Mouse (Mus musculus): ENCODE data around the gene Got2. TPM values are rescaled to one million over a fixed set of nuclear protein-coding genes. Genes with fewer than 3 reads are reported as not detected.
"Not testable (repeated sequence)": the region's sequence is repeated elsewhere in the genome, so short reads cannot be mapped to it uniquely, and the experiment has no call there.

Got2 gene
- polyA plus RNA-seq, 1 experiment from 2014 or later, result 210 TPM

DNA sequence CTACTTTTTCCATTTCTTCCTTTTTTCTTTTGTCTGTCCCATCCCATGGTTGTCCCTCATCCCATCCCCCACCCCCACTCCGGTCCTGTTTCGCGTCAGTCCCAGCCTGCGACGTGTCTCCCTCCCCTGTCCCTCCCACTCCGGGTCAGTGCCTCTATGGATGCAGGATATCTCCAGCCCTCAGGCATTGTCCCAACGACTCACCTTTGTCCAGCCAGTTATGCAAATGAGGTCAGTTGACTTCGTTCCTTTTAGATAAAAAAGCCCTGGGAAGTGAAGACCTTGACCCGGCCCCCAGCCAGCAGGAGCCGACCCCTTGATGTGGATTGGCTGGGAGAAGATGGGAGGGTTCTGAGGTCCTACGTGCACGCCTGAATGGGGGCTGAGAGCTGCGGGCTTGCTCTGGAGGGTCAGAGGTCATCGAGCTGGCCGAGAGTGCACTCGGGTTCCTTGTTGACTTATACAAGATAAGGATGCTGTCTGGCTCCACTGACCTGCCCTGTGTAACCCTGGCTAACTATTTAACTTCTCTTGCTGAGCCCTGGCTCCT lies 54.8 kb downstream of the Got2 start:
- no peaks in the 10 kb centered on the region for H3K9me3 ChIP-seq
- H3K36me3 ChIP-seq (replicated peaks), result 0 out of 2 replicates have a peak, but pooled peaks cover 3% of the 10 kb centered on the region
- H3K9ac ChIP-seq, result peak overlapping the region; percentile 23
- H3K4me2 ChIP-seq, result peak overlapping the region; percentile 46
- H3K4me3 ChIP-seq, result peak overlapping the region; percentile 33
- H3K4me1 ChIP-seq, result peaks cover 11% of the 10 kb centered on the region
- under 1% methylated on average over 16 of the region's 16 CpGs for WGBS
- H3K27ac ChIP-seq, result no peak overlapping the region
- no peaks in the 10 kb centered on the region for H3K27me3 ChIP-seq (replicated peaks)
- peak; percentile 60 for ATAC-seq (replicated peaks)

DNA sequence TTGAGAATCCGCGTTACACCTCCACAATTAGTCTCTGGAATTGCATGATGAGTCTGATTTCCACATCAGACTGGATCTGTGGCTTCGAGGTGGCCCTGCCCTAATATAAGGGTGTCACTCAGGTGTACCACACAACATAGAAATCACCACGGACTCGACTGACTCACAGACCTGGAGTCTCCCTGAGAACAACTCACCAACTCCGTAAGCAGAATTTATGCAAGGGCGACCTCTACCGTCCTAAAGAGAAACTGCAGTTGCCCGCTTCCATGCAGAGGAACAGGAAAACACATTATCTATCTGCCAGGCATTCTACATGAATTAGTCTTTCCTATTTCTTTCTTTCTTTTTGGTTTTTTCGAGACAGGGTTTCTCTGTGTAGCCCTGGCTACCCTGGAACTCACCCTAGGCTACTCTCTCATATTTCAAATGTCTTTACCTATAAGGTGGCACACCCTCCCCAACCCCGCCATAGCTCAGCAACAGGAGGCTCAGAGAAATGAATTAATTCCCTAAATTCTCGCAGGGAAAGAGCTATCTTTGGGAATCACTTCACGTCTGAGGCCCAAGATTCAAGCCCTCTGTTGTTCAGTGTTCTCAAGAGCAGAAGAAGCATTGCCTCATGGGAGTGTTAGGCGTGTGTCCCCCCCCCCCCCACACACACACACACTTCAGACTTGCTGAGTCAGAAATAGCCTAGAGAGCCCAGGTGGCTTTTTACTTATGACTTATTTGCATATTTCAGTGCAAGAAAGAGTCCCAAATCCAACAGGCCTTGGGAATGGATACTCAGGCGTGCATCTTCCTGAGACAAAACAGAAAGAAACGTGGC lies 55.5 kb downstream of the Got2 start:
- H3K4me2 ChIP-seq, result peak overlapping the region; percentile 46
- H3K27ac ChIP-seq, result no peak overlapping the region
- peak overlapping the region; percentile 23; the same call in 1 of the 2 replicates for H3K9ac ChIP-seq
- 13% methylated on average over 16 of the region's 16 CpGs for WGBS
- peak; percentile 85 for ATAC-seq (replicated peaks)
- H3K9me3 ChIP-seq, result no peaks in the 10 kb centered on the region
- peaks cover 11% of the 10 kb centered on the region for H3K4me1 ChIP-seq
- no peaks in the 10 kb centered on the region for H3K27me3 ChIP-seq (replicated peaks)
- H3K36me3 ChIP-seq (replicated peaks), result 0 out of 2 replicates have a peak, but pooled peaks cover 3% of the 10 kb centered on the region
- peak overlapping the region; percentile 33 for H3K4me3 ChIP-seq

- no peak overlapping the region for H3K27ac ChIP-seq
- H3K4me3 ChIP-seq, result no peak overlapping the region
- H3K36me3 ChIP-seq (replicated peaks), result no peaks in the 10 kb centered on the region
- H3K9ac ChIP-seq, result no peak overlapping the region
- 81% methylated on average over 3 of the region's 3 CpGs for WGBS
- no peak overlapping the region for H3K4me2 ChIP-seq
- H3K27me3 ChIP-seq (replicated peaks), result no peaks in the 10 kb centered on the region
- H3K4me1 ChIP-seq, result peaks cover 11% of the 10 kb centered on the region
- no peaks in the 10 kb centered on the region for H3K9me3 ChIP-seq
- ATAC-seq (replicated peaks), result no peak
These were observed 58.2 kb downstream of the Got2 start for GRCm38 (mm10) chr8:95830144-95830543.

GRCm38 (mm10) chr8:95825162-95825561 lies 63.2 kb downstream of the Got2 start, which contains the start of gene Sap18b:
Gene Sap18b, plus strand, starts transcription at chr8:95825346.
- not testable (repeated sequence) for H3K36me3 ChIP-seq (replicated peaks); H3K4me2 ChIP-seq; H3K4me3 ChIP-seq; H3K27ac ChIP-seq; H3K4me1 ChIP-seq; H3K9ac ChIP-seq; H3K9me3 ChIP-seq; ATAC-seq (replicated peaks); H3K27me3 ChIP-seq (replicated peaks)
- WGBS, result 64% methylated on average over 25 of the region's 25 CpGs

DNA sequence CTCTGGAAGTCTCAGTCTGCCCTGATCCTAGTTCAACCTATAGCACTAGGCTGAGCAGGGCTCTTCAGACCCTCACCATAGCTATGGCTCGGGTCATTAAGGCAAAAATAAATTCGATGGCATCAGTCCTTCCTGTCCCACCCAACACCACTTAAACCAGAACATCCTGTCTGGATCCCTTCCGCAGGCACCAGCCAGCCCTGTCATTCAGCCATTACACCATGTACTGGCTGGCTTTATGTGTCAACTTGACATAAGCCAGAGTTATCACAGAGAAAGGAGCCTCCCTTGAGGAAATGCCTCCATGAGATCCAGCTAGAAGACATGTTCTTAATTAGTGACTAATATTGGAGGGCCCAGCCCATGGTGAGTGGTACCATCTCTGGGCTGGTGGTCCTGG lies 65.6 kb downstream of the Got2 start:
- no peaks in the 10 kb centered on the region for H3K36me3 ChIP-seq (replicated peaks)
- no peak for ATAC-seq (replicated peaks)

GRCm38 (mm10) chr8:95822096-95822495 lies 66.3 kb downstream of the Got2 start:
- H3K9me3 ChIP-seq, result no peaks in the 10 kb centered on the region
- H3K4me2 ChIP-seq, result no peak overlapping the region
- no peaks in the 10 kb centered on the region for H3K4me1 ChIP-seq
- no peak overlapping the region for H3K4me3 ChIP-seq
- ATAC-seq (replicated peaks), result no peak
- WGBS, result 87% methylated on average over 5 of the region's 5 CpGs
- no peaks in the 10 kb centered on the region for H3K27me3 ChIP-seq (replicated peaks)
- H3K36me3 ChIP-seq (replicated peaks), result no peaks in the 10 kb centered on the region
- no peak overlapping the region for H3K9ac ChIP-seq
- H3K27ac ChIP-seq, result no peak overlapping the region

More for the DNA sequence above, 65.6 kb downstream of the Got2 start:
- Histone ChIP-seq H3K4me2 (no peak overlapping the region), H3K4me1 (no peaks in the 10 kb centered on the region), H3K27ac (no peak overlapping the region), H3K9ac (no peak overlapping the region), H3K4me3 (no peak overlapping the region), H3K27me3 (replicated peaks) (no peaks in the 10 kb centered on the region), H3K9me3 (no peaks in the 10 kb centered on the region)
- 90% methylated on average over 3 of the region's 3 CpGs for WGBS

GRCm38 (mm10) chr8:95821266-95821665 lies 67.1 kb downstream of the Got2 start:
- Histone ChIP-seq H3K9ac (no peak overlapping the region), H3K4me3 (no peak overlapping the region), H3K9me3 (no peaks in the 10 kb centered on the region), H3K4me1 (no peaks in the 10 kb centered on the region), H3K27ac (no peak overlapping the region), H3K36me3 (replicated peaks) (no peaks in the 10 kb centered on the region), H3K27me3 (replicated peaks) (no peaks in the 10 kb centered on the region), H3K4me2 (no peak overlapping the region)
- 90% methylated on average over 6 of the region's 6 CpGs for WGBS
- no peak for ATAC-seq (replicated peaks)

GRCm38 (mm10) chr8:95818211-95818610 lies 70.1 kb downstream of the Got2 start:
- ATAC-seq (replicated peaks), result no peak
- WGBS, result 45% methylated on average over 1 of the region's 1 CpGs

DNA sequence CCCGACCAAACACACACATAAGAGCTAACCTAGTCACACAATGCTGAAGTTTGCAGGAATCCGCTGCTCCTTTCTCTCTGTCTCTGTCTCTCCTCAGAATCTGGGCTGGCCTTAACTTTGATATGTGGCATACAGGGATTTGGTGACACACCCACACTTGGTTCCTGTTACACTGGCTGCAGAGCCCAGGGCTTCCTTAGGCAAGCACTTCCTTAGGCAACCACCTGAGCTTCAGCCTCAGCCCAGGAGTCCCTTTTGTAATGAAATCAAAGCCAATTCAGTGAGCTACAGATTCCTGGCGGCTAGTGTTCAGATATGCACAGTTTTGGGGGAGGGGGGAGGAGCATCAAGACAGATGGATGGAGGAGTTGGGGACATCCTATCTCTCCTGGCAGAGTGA lies 70.8 kb downstream of the Got2 start:
- Histone ChIP-seq H3K27me3 (replicated peaks) (no peaks in the 10 kb centered on the region), H3K36me3 (replicated peaks) (no peaks in the 10 kb centered on the region), H3K9ac (no peak overlapping the region), H3K4me3 (no peak overlapping the region), H3K9me3 (no peaks in the 10 kb centered on the region), H3K4me2 (no peak overlapping the region), H3K27ac (no peak overlapping the region), H3K4me1 (no peaks in the 10 kb centered on the region)
- 56% methylated on average over 3 of the region's 3 CpGs for WGBS
- no peak for ATAC-seq (replicated peaks)

More at GRCm38 (mm10) chr8:95818211-95818610, 70.1 kb downstream of the Got2 start:
- Histone ChIP-seq H3K4me2 (no peak overlapping the region), H3K27ac (no peak overlapping the region), H3K4me1 (no peaks in the 10 kb centered on the region), H3K9me3 (no peaks in the 10 kb centered on the region), H3K27me3 (replicated peaks) (no peaks in the 10 kb centered on the region), H3K9ac (no peak overlapping the region), H3K4me3 (no peak overlapping the region), H3K36me3 (replicated peaks) (no peaks in the 10 kb centered on the region)

DNA sequence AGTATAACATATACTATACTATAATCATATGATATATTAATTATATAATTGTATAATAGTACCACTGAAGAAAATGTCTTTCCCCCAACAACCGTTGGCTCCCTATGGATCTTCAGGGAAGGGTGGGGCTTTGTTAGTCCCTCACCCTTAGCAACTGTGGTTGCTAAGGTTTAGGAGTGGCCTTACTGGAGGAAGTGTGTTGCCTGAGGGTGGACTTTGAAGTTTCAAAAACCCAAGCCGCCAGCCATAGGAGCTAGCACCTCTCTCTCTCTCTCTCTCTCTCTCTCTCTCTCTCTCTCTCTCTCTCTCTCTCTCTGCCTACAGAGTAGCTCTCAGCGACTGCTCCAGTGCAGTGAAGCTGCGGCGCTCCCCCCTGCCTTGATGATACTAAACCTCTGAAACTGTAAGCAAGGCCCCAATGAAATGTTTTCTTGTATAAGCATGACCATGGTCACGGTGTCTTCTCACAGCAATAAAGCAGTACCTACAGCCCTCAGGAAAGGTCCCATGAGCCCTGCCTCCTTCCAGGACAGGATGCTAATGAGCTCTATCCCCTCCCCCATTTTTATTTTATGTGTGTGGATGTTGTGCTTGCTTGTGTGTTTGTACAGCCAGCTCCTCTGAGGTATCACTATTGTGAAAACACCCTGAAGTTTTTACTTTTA lies 72.2 kb downstream of the Got2 start:
- Histone ChIP-seq H3K36me3 (replicated peaks) (no peaks in the 10 kb centered on the region), H3K27me3 (replicated peaks) (no peaks in the 10 kb centered on the region), H3K4me3 (no peak overlapping the region), H3K4me2 (no peak overlapping the region), H3K27ac (no peak overlapping the region), H3K4me1 (no peaks in the 10 kb centered on the region), H3K9me3 (no peaks in the 10 kb centered on the region), H3K9ac (no peak overlapping the region)
- ATAC-seq (replicated peaks), result no peak
- WGBS, result 54% methylated on average over 6 of the region's 6 CpGs

Data from midbrain, embryonic 15.5 days (tissue).